In genomic region chr11:3749831-3750230, GRCm38 (mm10) we compare ENCODE assay signal across 21 mouse cellular contexts.
DNase-seq lines count a peak whose midpoint lies in the region; ATAC-seq and TF ChIP-seq lines count a peak whose summit lies in the region.
"Had no signal": no experiment of that assay in that cellular context is flagged by ENCODE, and none has a peak within 500 bp of the region (broad histone marks: within the 10 kb centered on the region; RNA-seq: fewer than 3 reads in every experiment).

No protein-coding gene starts in this region.

- no peaks in the 10 kb centered on the region for H3K9me3 ChIP-seq in hindbrain, postnatal 0 days (ENCODE audit: low read length)
- no peaks in the 10 kb centered on the region for H3K9me3 ChIP-seq in hindbrain, embryonic 16.5 days (ENCODE audit: control insufficient read depth, low read length)
- H3K9me3 ChIP-seq in lung, embryonic 14.5 days (ENCODE audit: low read depth, low read length): no peaks in the 10 kb centered on the region
- H3K9me3 ChIP-seq: embryonic facial prominence, embryonic 13.5 days; G1E; heart, embryonic 10.5 days had no signal

- no peak for DNase-seq in hindbrain, postnatal 0 days (ENCODE audit: low spot score)
- no peak for DNase-seq in lung, embryonic 14.5 days
- no peak for DNase-seq in lung, postnatal 10 days
- DNase-seq in ES-CJ7 (ENCODE audit: low read depth, low spot score): peak; percentile 55
- DNase-seq in gastrocnemius, adult 18-20 months (ENCODE audit: low spot score): no peak
- DNase-seq in heart, adult 8-10 months (ENCODE audit: low spot score): no peak
- DNase-seq: adrenal gland, adult 2 months; cerebellum, adult 11-12 months; cerebellum, postnatal 36 days; gastrocnemius, postnatal 14 days; heart, postnatal 14 days; kidney, adult 18-20 months; kidney, postnatal 4 days; lung, postnatal 14 days; thymus, adult 2 months had no signal

- peak; percentile 43; the same call in 1 of the 2 replicates for TF ChIP-seq CTCF in hindbrain, postnatal 0 days (IDR thresholded peaks at IDR 0.05; ENCODE audit: low read depth)
- TF ChIP-seq CTCF in lung, embryonic 14.5 days (IDR thresholded peaks at IDR 0.05; ENCODE audit: low read depth): peak; percentile 29; the same call in 1 of the 2 replicates

- H3K27me3 ChIP-seq in hindbrain, postnatal 0 days (ENCODE audit: insufficient read depth, low read length): no peaks in the 10 kb centered on the region
- H3K27me3 ChIP-seq in hindbrain, embryonic 16.5 days (replicated peaks; ENCODE audit: control insufficient read depth, insufficient read depth, low read length): no peaks in the 10 kb centered on the region
- no peaks in the 10 kb centered on the region for H3K27me3 ChIP-seq in lung, embryonic 14.5 days (ENCODE audit: insufficient read depth, low read length)

- no peak overlapping the region for H3K4me2 ChIP-seq in hindbrain, postnatal 0 days (ENCODE audit: low read depth, low read length)
- H3K4me2 ChIP-seq in hindbrain, embryonic 16.5 days (ENCODE audit: low read length): no peak overlapping the region
- no peak overlapping the region for H3K4me2 ChIP-seq in lung, embryonic 14.5 days
- H3K4me2 ChIP-seq: embryonic facial prominence, embryonic 13.5 days; hindbrain, embryonic 14.5 days had no signal

- no peaks in the 10 kb centered on the region for H3K36me3 ChIP-seq in hindbrain, postnatal 0 days (ENCODE audit: insufficient read depth, low read length)
- no peaks in the 10 kb centered on the region for H3K36me3 ChIP-seq in hindbrain, embryonic 16.5 days (ENCODE audit: control insufficient read depth, insufficient read depth, low read length)
- H3K36me3 ChIP-seq in lung, embryonic 14.5 days (ENCODE audit: insufficient read depth): no peaks in the 10 kb centered on the region
- H3K36me3 ChIP-seq: embryonic facial prominence, embryonic 13.5 days; G1E; heart, embryonic 10.5 days had no signal

- no peak overlapping the region for H3K27ac ChIP-seq in hindbrain, postnatal 0 days
- no peak overlapping the region for H3K27ac ChIP-seq in hindbrain, embryonic 16.5 days (ENCODE audit: low read depth, low read length)
- H3K27ac ChIP-seq in lung, embryonic 14.5 days (ENCODE audit: low read depth): no peak overlapping the region
- H3K27ac ChIP-seq: embryonic facial prominence, embryonic 13.5 days; heart, embryonic 10.5 days; hindbrain, embryonic 14.5 days had no signal

- 35% methylated on average over 7 of the region's 7 CpGs for whole genome bisulfite sequencing in hindbrain, postnatal 0 days
- WGBS in hindbrain, embryonic 16.5 days: 35% methylated on average over 7 of the region's 7 CpGs
- 22% methylated on average over 7 of the region's 7 CpGs for WGBS in lung, embryonic 14.5 days

- ATAC-seq in hindbrain, postnatal 0 days: no peak
- ATAC-seq in hindbrain, embryonic 16.5 days: no peak
- ATAC-seq in lung, embryonic 14.5 days (ENCODE audit: insufficient read depth): no peak
- peak; percentile 9; the same call in 1 of the 2 replicates for ATAC-seq in granulocyte monocyte progenitor cell, adult 5-6 weeks (replicated peaks; ENCODE audit: poor library complexity, severe bottlenecking)

- H3K9ac ChIP-seq in hindbrain, postnatal 0 days (replicated peaks; ENCODE audit: low read length): no peak overlapping the region
- no peak overlapping the region for H3K9ac ChIP-seq in hindbrain, embryonic 16.5 days (ENCODE audit: low read depth, low read length)
- no peak overlapping the region for H3K9ac ChIP-seq in lung, embryonic 14.5 days
- H3K9ac ChIP-seq: embryonic facial prominence, embryonic 13.5 days; hindbrain, embryonic 14.5 days had no signal

- H3K4me1 ChIP-seq in hindbrain, postnatal 0 days (ENCODE audit: insufficient read depth, low read length): no peaks in the 10 kb centered on the region
- no peaks in the 10 kb centered on the region for H3K4me1 ChIP-seq in hindbrain, embryonic 16.5 days (ENCODE audit: control insufficient read depth, insufficient read depth, low read depth, low read length)
- no peaks in the 10 kb centered on the region for H3K4me1 ChIP-seq in lung, embryonic 14.5 days (ENCODE audit: insufficient read depth)
- H3K4me1 ChIP-seq: embryonic facial prominence, embryonic 13.5 days; heart, embryonic 10.5 days had no signal

- no peak overlapping the region for H3K4me3 ChIP-seq in hindbrain, postnatal 0 days (ENCODE audit: low read length)
- H3K4me3 ChIP-seq in hindbrain, embryonic 16.5 days (ENCODE audit: low read length): no peak overlapping the region
- H3K4me3 ChIP-seq in lung, embryonic 14.5 days (ENCODE audit: low read depth, low read length): no peak overlapping the region
- H3K4me3 ChIP-seq: embryonic facial prominence, embryonic 13.5 days; heart, embryonic 10.5 days had no signal
